Comparison of ENCODE assay signal across 8 mouse cellular contexts in the genomic region with DNA sequence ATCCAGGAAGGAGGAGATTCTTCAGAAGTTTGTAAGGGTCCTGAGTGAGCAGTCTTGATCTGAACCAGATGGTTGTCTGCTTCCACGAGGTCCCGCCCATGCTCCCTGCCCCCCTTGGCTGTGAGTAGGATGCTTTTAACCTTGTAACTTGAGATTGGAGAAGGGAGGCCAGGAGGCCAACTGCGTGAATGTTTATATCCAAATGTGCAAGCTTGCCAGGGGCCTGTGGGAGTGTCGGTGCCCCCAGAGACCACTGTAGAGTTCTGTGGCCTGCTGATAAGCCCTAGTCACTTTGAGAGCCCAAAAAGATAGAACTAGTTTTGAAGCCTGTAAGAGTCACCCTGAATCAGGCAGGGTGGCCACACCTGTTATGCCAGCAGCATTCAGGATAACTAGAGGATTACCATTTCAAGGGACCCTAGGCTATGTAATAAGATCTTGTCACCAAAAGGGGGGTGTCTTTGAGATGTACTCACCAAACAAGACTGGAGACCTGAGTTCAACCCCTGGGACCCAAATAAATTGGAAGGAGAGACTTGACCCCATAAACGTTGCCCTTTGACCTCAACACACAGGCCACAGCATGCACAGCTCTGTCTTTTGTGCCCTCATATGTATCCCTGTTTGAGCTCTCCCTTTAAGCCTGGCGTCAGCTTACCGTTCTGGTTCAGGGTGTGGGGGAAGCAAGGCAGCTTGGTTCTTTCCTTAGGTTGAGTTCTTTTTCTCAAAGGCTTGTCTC. TPM values are rescaled to one million over a fixed set of nuclear protein-coding genes. Genes with fewer than 3 reads are reported as not detected.
DNase-seq lines count a peak whose midpoint lies in the region; ATAC-seq and TF ChIP-seq lines count a peak whose summit lies in the region.

No protein-coding gene starts in this region.

- peak overlapping the region; percentile 90 for H3K4me2 ChIP-seq in limb, embryonic 14.5 days (replicated peaks; ENCODE audit: low read depth, low read length, severe bottlenecking)
- H3K4me2 ChIP-seq in myocyte (ENCODE audit: low read depth), result peak overlapping the region; percentile 92

- 0 out of 2 replicates have a peak, but pooled peaks have one; percentile 12 for ATAC-seq in limb, embryonic 14.5 days (ENCODE audit: low FRiP score, low read depth)

- H3K27me3 ChIP-seq in E14TG2a.4 (ENCODE audit: insufficient read depth, low read length) (no peaks in the 10 kb centered on the region), myocyte (ENCODE audit: control insufficient read depth, insufficient read depth, insufficient read length) (no peaks in the 10 kb centered on the region)
- no peaks in the 10 kb centered on the region for H3K27me3 ChIP-seq in forebrain, embryonic 10.5 days (ENCODE audit: poor library complexity, severe bottlenecking)
- no peaks in the 10 kb centered on the region for H3K27me3 ChIP-seq in hindbrain, embryonic 10.5 days (ENCODE audit: insufficient read depth, poor library complexity, severe bottlenecking)
- no peaks in the 10 kb centered on the region for H3K27me3 ChIP-seq in limb, embryonic 14.5 days (ENCODE audit: control insufficient read depth, insufficient read depth, low read length)

- peak overlapping the region; percentile 97 for H3K27ac ChIP-seq in forebrain, embryonic 10.5 days
- peak overlapping the region; percentile 96 for H3K27ac ChIP-seq in hindbrain, embryonic 10.5 days
- peak overlapping the region; percentile 23; the same call in 1 of the 2 replicates for H3K27ac ChIP-seq in limb, embryonic 14.5 days (replicated peaks; ENCODE audit: low read depth, low read length)

- peak; percentile 55 for DNase-seq in ZHBTc4 (ENCODE audit: low read depth, low spot score)
- DNase-seq in forebrain, embryonic 10.5 days (ENCODE audit: extremely low spot score, low spot score), result peak; percentile 52
- DNase-seq in hindbrain, embryonic 10.5 days (ENCODE audit: low spot score), result peak; percentile 67
- peak; percentile 68 for DNase-seq in limb, embryonic 14.5 days (ENCODE audit: low spot score)
- DNase-seq in layer of hippocampus, adult 11-12 months (ENCODE audit: low spot score), result no peak
- no peak for DNase-seq in frontal cortex, postnatal 10 days (ENCODE audit: low spot score in 2 of 2)

- H3K9ac ChIP-seq in limb, embryonic 14.5 days (ENCODE audit: low read depth, low read length, severe bottlenecking), result peak overlapping the region; percentile 88; the same call in 1 of the 2 replicates

- peaks cover 74% of the 10 kb centered on the region for H3K4me1 ChIP-seq in E14TG2a.4 (replicated peaks; ENCODE audit: low read depth, low read length)
- peaks cover 39% of the 10 kb centered on the region for H3K4me1 ChIP-seq in forebrain, embryonic 10.5 days
- H3K4me1 ChIP-seq in hindbrain, embryonic 10.5 days (replicated peaks), result peaks cover 42% of the 10 kb centered on the region
- H3K4me1 ChIP-seq in limb, embryonic 14.5 days (ENCODE audit: control insufficient read depth, insufficient read depth, low read length), result peaks cover 21% of the 10 kb centered on the region

- WGBS in forebrain, embryonic 10.5 days, result 34% methylated on average over 7 of the region's 7 CpGs
- WGBS in hindbrain, embryonic 10.5 days, result 27% methylated on average over 7 of the region's 7 CpGs
- 9% methylated on average over 7 of the region's 7 CpGs for WGBS in limb, embryonic 14.5 days

- no peak for TF ChIP-seq CTCF in E14TG2a.4 (conservative IDR thresholded peaks at IDR 0.05; ENCODE audit: low read length)

- peaks cover 43% of the 10 kb centered on the region for H3K79me2 ChIP-seq in myocyte (ENCODE audit: control insufficient read depth, insufficient read depth)

- H3K36me3 ChIP-seq in E14TG2a.4 (ENCODE audit: insufficient read depth, low read length) (no peaks in the 10 kb centered on the region), myocyte (ENCODE audit: control insufficient read depth, insufficient read depth) (no peaks in the 10 kb centered on the region)
- H3K36me3 ChIP-seq in forebrain, embryonic 10.5 days (replicated peaks), result peaks cover 23% of the 10 kb centered on the region
- peaks cover 7% of the 10 kb centered on the region for H3K36me3 ChIP-seq in hindbrain, embryonic 10.5 days
- H3K36me3 ChIP-seq in limb, embryonic 14.5 days (ENCODE audit: control insufficient read depth, insufficient read depth, low read length), result peaks cover 4% of the 10 kb centered on the region; the same call in 1 of the 2 replicates

- TF ChIP-seq POLR2A in limb, embryonic 14.5 days (IDR thresholded peaks at IDR 0.05; ENCODE audit: borderline replicate concordance, extremely low read depth, insufficient read depth, insufficient read length), result no peak
- TF ChIP-seq POLR2A in myocyte (IDR thresholded peaks at IDR 0.05; ENCODE audit: insufficient read length, low read depth), result no peak

- H3K9me3 ChIP-seq in E14TG2a.4 (ENCODE audit: low read length), result no peaks in the 10 kb centered on the region
- no peaks in the 10 kb centered on the region for H3K9me3 ChIP-seq in forebrain, embryonic 10.5 days
- H3K9me3 ChIP-seq in hindbrain, embryonic 10.5 days, result no peaks in the 10 kb centered on the region
- no peaks in the 10 kb centered on the region for H3K9me3 ChIP-seq in limb, embryonic 14.5 days (ENCODE audit: control insufficient read depth, low read length)

- peak overlapping the region; percentile 82; the same call in 1 of the 2 replicates for H3K4me3 ChIP-seq in E14TG2a.4 (replicated peaks; ENCODE audit: low read length)
- peak overlapping the region; percentile 89 for H3K4me3 ChIP-seq in forebrain, embryonic 10.5 days
- H3K4me3 ChIP-seq in hindbrain, embryonic 10.5 days, result peak overlapping the region; percentile 89
- H3K4me3 ChIP-seq in limb, embryonic 14.5 days (replicated peaks; ENCODE audit: low read length), result peak overlapping the region; percentile 86
- H3K4me3 ChIP-seq in myocyte, result peak overlapping the region; percentile 31

- no peak overlapping the region for H3ac ChIP-seq in myocyte (ENCODE audit: control insufficient read depth, insufficient read length)

TF ChIP-seq in myocyte, 11 proteins besides CTCF, POLR2A, EP300 and RAD21:
- TF ChIP-seq MYOG (IDR thresholded peaks at IDR 0.05; ENCODE audit: control insufficient read depth in 1 of 3, insufficient read depth in 1 of 3, insufficient read length in 2 of 3, low read depth in 2 of 3) (peak in 1 of 3 experiments; percentile 45), MYOD1 (IDR thresholded peaks at IDR 0.05; ENCODE audit: control insufficient read depth in 1 of 3, insufficient read length in 2 of 3, low read depth in 2 of 3) (peak in 2 of 3 experiments; percentile 25 to 54), E2F4 (IDR thresholded peaks at IDR 0.05; ENCODE audit: insufficient read depth) (no peak)

RNA-seq across cellular contexts. Expression of a gene that starts 1.9 kb away (rescaled TPM):
- polyA plus RNA-seq in forebrain, embryonic 10.5 days (2016; fragmentation: Nextera tagmentation; extraction: Ambion mirVana), result 24.4 and 24.5 TPM in 2 replicates
- 27.0 and 27.1 TPM in 2 replicates for polyA plus RNA-seq in hindbrain, embryonic 10.5 days (2016; fragmentation: Nextera tagmentation; extraction: Ambion mirVana)
- 29.9 and 39.7 TPM in 2 replicates for polyA plus RNA-seq in limb, embryonic 14.5 days (2012; rRNA removed)
- polyA plus RNA-seq in limb, embryonic 14.5 days (2014; fragmentation: Nextera tagmentation; extraction: Ambion mirVana), result 19.2 and 21.5 TPM in 2 replicates
- 39.7 TPM for polyA plus RNA-seq in myocyte (2012; fragmentation: generic; extraction: Trizol)

RNA-seq across cellular contexts. Expression of a gene that starts 19.4 kb away (rescaled TPM):
- polyA plus RNA-seq in forebrain, embryonic 10.5 days (2016; fragmentation: Nextera tagmentation; extraction: Ambion mirVana), result 13.5 and 13.8 TPM in 2 replicates
- 11.3 and 12.4 TPM in 2 replicates for polyA plus RNA-seq in hindbrain, embryonic 10.5 days (2016; fragmentation: Nextera tagmentation; extraction: Ambion mirVana)
- 16.2 and 22.4 TPM in 2 replicates for polyA plus RNA-seq in limb, embryonic 14.5 days (2012; rRNA removed)
- polyA plus RNA-seq in limb, embryonic 14.5 days (2014; fragmentation: Nextera tagmentation; extraction: Ambion mirVana), result 10.4 and 10.6 TPM in 2 replicates
- 7.2 TPM for polyA plus RNA-seq in myocyte (2012; fragmentation: generic; extraction: Trizol)

Comparison
In these comparisons a context has a peak if more than half of its experiments do, and no peak if none do; other contexts are left out.
1. H3K4me3 ChIP-seq: peak in every context shown above with its lines; median percentile 89 in forebrain, embryonic 10.5 days; 89 in hindbrain, embryonic 10.5 days; 86 in limb, embryonic 14.5 days; 82 in E14TG2a.4; 31 in myocyte.
2. DNase-seq: peak in ZHBTc4 (single experiment), forebrain, embryonic 10.5 days (single experiment), hindbrain, embryonic 10.5 days (single experiment) and limb, embryonic 14.5 days (single experiment); none in layer of hippocampus, adult 11-12 months (single experiment) and frontal cortex, postnatal 10 days (0 of 2).
3. H3K27ac ChIP-seq: peak in every context shown above with its lines; median percentile 97 in forebrain, embryonic 10.5 days; 96 in hindbrain, embryonic 10.5 days; 23 in limb, embryonic 14.5 days.